Mouse (Mus musculus) CH12.LX (cell line): ENCODE measurements around the gene Fam50b. TPM values are rescaled to one million over a fixed set of nuclear protein-coding genes. Genes with fewer than 3 reads are reported as not detected.

Experiments used
- DNase-seq: peaks from one replicate; pipeline ENCODE4 v3.0.0-alpha.2; 2013; ENCODE audit errors: extremely low read depth
- H3K27ac ChIP-seq: 2 replicates; pipeline ENCODE4 v1.5.1; 2012; ENCODE audit warnings: low read depth, mild to moderate bottlenecking, control low read depth, moderate library complexity; ENCODE audit not compliant: insufficient read depth
- H3K27me3 ChIP-seq: replicated peaks from 2 replicates; pipeline ENCODE3; 2012; ENCODE audit warnings: inconsistent platforms
- H3K36me3 ChIP-seq, 2 experiments: replicated peaks in 1 of 2; 2 replicates each; pipeline versions ENCODE3 to v1.6.1; 2012; ENCODE audit warnings: inconsistent platforms in 1 of 2, low read length in 1 of 2, mild to moderate bottlenecking in 1 of 2, mixed read lengths in 1 of 2, moderate library complexity in 1 of 2; ENCODE audit not compliant: control insufficient read depth in 1 of 2, insufficient read depth in 1 of 2
- H3K4me1 ChIP-seq, 2 experiments: 2 replicates each; pipeline ENCODE4 v1.6.1; 2012; ENCODE audit warnings: inconsistent platforms in 1 of 2, moderate library complexity in 1 of 2; ENCODE audit not compliant: insufficient read depth in 2 of 2, control insufficient read depth in 1 of 2
- H3K4me2 ChIP-seq: 2 replicates; pipeline ENCODE4 v1.6.1; 2012; ENCODE audit warnings: low read depth, mild to moderate bottlenecking, control low read depth; ENCODE audit not compliant: poor library complexity, insufficient read depth, severe bottlenecking
- H3K4me3 ChIP-seq, 3 experiments: fragments of 150-350 bp in 1 of 3; sonication (generic) in 1 of 3; replicated peaks in 1 of 3; 2 replicates each; pipeline versions ENCODE3 to v1.5.1; 2011 to 2012; ENCODE audit warnings: low read depth in 2 of 3, low read length in 2 of 3, mild to moderate bottlenecking in 2 of 3, moderate library complexity in 2 of 3, control low read depth in 1 of 3, improper control_type of control experiment in 1 of 3, inconsistent platforms in 1 of 3, mixed read lengths in 1 of 3; ENCODE audit not compliant: poor library complexity in 1 of 3
- H3K79me2 ChIP-seq: replicated peaks from 2 replicates; pipeline ENCODE4 v1.6.1; 2012; ENCODE audit warnings: mild to moderate bottlenecking, moderate library complexity; ENCODE audit not compliant: control insufficient read depth, poor library complexity, insufficient read depth, severe bottlenecking; ENCODE audit errors: extremely low read depth
- H3K9ac ChIP-seq: 2 replicates; pipeline ENCODE4 v1.6.1; 2012; ENCODE audit warnings: low read depth, mild to moderate bottlenecking, control low read depth, moderate library complexity; ENCODE audit not compliant: insufficient read depth
- H3K9me3 ChIP-seq: replicated peaks from 2 replicates; pipeline ENCODE3; 2012; ENCODE audit warnings: low read length, inconsistent platforms, mixed read lengths
- BHLHE40 ChIP-seq: IDR thresholded peaks from 2 replicates; pipeline ENCODE4 v1.6.1; 2011; ENCODE audit warnings: mild to moderate bottlenecking, low read depth, low read length, improper control_type of control experiment
- CHD2 ChIP-seq: IDR thresholded peaks from 2 replicates; pipeline ENCODE4 v1.6.1; 2011; ENCODE audit warnings: low read length, improper control_type of control experiment
- CTCF ChIP-seq, 2 experiments: IDR thresholded peaks in 1 of 2; conservative IDR thresholded peaks in 1 of 2; 2 replicates each; pipeline ENCODE4 v1.5.1; 2011 to 2012; ENCODE audit warnings: low read depth in 2 of 2, low read length in 2 of 2, improper control_type of control experiment in 1 of 2, inconsistent platforms in 1 of 2, mild to moderate bottlenecking in 1 of 2, moderate library complexity in 1 of 2
- E2F4 ChIP-seq: IDR thresholded peaks from 2 replicates; pipeline ENCODE4 v1.6.1; 2011; ENCODE audit warnings: low read depth, low read length, improper control_type of control experiment; ENCODE audit not compliant: insufficient replicate concordance
- ELF1 ChIP-seq: IDR thresholded peaks from 2 replicates; pipeline ENCODE4 v1.6.1; 2014; ENCODE audit warnings: low read depth, mild to moderate bottlenecking, inconsistent platforms, low read length, improper control_type of control experiment
- IRF4 ChIP-seq: IDR thresholded peaks from 2 replicates; pipeline ENCODE4 v1.6.1; 2014; ENCODE audit warnings: low read depth, mild to moderate bottlenecking, inconsistent platforms, low read length, improper control_type of control experiment
- JUN ChIP-seq: IDR thresholded peaks from 2 replicates; pipeline ENCODE4 v1.6.1; 2011; ENCODE audit warnings: low read depth, mild to moderate bottlenecking, low read length, improper control_type of control experiment, moderate library complexity; ENCODE audit not compliant: insufficient read depth
- JUND ChIP-seq: conservative IDR thresholded peaks from 2 replicates; pipeline ENCODE4 v1.6.1; 2011; ENCODE audit warnings: low read depth, low read length, improper control_type of control experiment
- MAFK ChIP-seq: IDR thresholded peaks from 2 replicates; pipeline ENCODE4 v1.6.1; 2011; ENCODE audit warnings: low read length, improper control_type of control experiment; ENCODE audit not compliant: insufficient replicate concordance
- MAX ChIP-seq: IDR thresholded peaks from 2 replicates; pipeline ENCODE4 v1.6.1; 2011; ENCODE audit warnings: low read length, improper control_type of control experiment
- MEF2A ChIP-seq: IDR thresholded peaks from 2 replicates; pipeline ENCODE4 v1.6.1; 2014; ENCODE audit warnings: low read depth, mild to moderate bottlenecking, inconsistent platforms, low read length, improper control_type of control experiment, borderline replicate concordance
- NELFE ChIP-seq: IDR thresholded peaks from 2 replicates; pipeline ENCODE4 v1.6.1; 2011; ENCODE audit warnings: low read depth, low read length, improper control_type of control experiment
- NRF1 ChIP-seq: IDR thresholded peaks from 2 replicates; pipeline ENCODE4 v1.6.1; 2014; ENCODE audit warnings: low read depth, mild to moderate bottlenecking, inconsistent platforms, low read length, improper control_type of control experiment, moderate library complexity
- POLR2AphosphoS2 ChIP-seq: IDR thresholded peaks from 2 replicates; pipeline ENCODE4 v1.6.1; 2011; ENCODE audit warnings: low read depth, low read length, improper control_type of control experiment
- RAD21 ChIP-seq: IDR thresholded peaks from 2 replicates; pipeline ENCODE4 v1.6.1; 2011; ENCODE audit warnings: low read depth, mild to moderate bottlenecking, low read length, improper control_type of control experiment, moderate library complexity
- RCOR1 ChIP-seq: conservative IDR thresholded peaks from 2 replicates; pipeline ENCODE4 v1.6.1; 2012; ENCODE audit warnings: low read depth, mild to moderate bottlenecking, inconsistent platforms, low read length, improper control_type of control experiment
- SIN3A ChIP-seq: IDR thresholded peaks from 2 replicates; pipeline ENCODE4 v1.6.1; 2012; ENCODE audit warnings: low read length, improper control_type of control experiment, inconsistent platforms
- SMC3 ChIP-seq: IDR thresholded peaks from 2 replicates; pipeline ENCODE4 v1.6.1; 2011; ENCODE audit warnings: low read depth, low read length, improper control_type of control experiment
- TBP ChIP-seq: conservative IDR thresholded peaks from 2 replicates; pipeline ENCODE4 v1.6.1; 2011; ENCODE audit warnings: low read depth, low read length, improper control_type of control experiment
- TCF12 ChIP-seq: IDR thresholded peaks from 2 replicates; pipeline ENCODE4 v1.6.1; 2014; ENCODE audit warnings: low read depth, mild to moderate bottlenecking, inconsistent platforms, low read length, improper control_type of control experiment
- ZKSCAN1 ChIP-seq: IDR thresholded peaks from 2 replicates; pipeline ENCODE4 v1.6.1; 2012; ENCODE audit warnings: low read depth, inconsistent platforms, low read length, improper control_type of control experiment, borderline replicate concordance
- ZNF384 ChIP-seq: IDR thresholded peaks from 2 replicates; pipeline ENCODE4 v1.6.1; 2012; ENCODE audit warnings: low read depth, low read length, improper control_type of control experiment, inconsistent platforms
- dilution Hi-C: fragments of 300-500 bp; cut with MboI; formaldehyde crosslinking; loops from 2 replicates; pipeline ENCODE4 v1.14.3; 2020; ENCODE audit warnings: low sequenced_read_pairs; ENCODE audit not compliant: extremely low pct_unique_long_range_greater_than_20kb, extremely low pct_ligation_motif_present
- in situ Hi-C: fragments of 300-500 bp; cut with MboI; formaldehyde crosslinking; loops from 3 replicates; pipeline ENCODE4 v1.14.3; 2019; ENCODE audit warnings: low sequenced_read_pairs, low pct_ligation_motif_present, low pct_unique_long_range_greater_than_20kb, mixed read lengths
- polyA plus RNA-seq: library from polyadenylated mRNA; unstranded; fragments of >175 nt; gene quantifications from 2 replicates; pipeline ENCODE4 v1.2.1, GENCODE M21; 2012; ENCODE audit warnings: low read depth; ENCODE audit not compliant: insufficient read length
- total RNA-seq, 2 experiments: library from RNA; depleted of rRNA; stranded (reverse); fragments of 300-350 nt in 1 of 2; fragments of >200 nt in 1 of 2; gene quantifications; 2 replicates each; pipeline ENCODE4 v1.2.3; 2012 to 2014

Gene Fam50b
- total and polyA plus RNA-seq, 3 experiments: 0.08 to 0.24 TPM; not detected in 1

DNA sequence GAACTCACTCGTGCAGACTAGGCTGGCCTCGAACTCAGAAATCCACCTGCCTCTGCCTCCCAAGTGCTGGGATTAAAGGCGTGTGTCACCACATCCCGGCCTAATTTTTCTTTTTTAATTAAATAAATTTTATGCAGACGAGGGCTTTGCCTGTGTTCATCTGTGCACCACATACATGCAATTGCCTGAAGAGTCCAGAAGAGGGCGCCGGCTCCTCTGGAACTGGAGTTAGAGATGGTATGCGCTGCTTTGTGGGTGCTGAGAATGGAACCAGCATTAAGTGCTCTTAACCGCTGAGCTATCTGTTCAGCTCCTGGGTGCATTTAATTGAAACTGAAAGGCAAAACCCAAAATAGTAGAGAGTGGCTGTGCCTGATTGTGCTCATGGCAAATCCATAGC, 6.6 kb downstream of the Fam50b start:
- Histone ChIP-seq H3K4me1 (peaks cover 0 to 13% of the 10 kb centered on the region in 2 experiments; a peak in 2 of 4 replicates), H3K9ac (no peak overlapping the region), H3K27me3 (no peaks in the 10 kb centered on the region), H3K79me2 (no peaks in the 10 kb centered on the region), H3K4me2 (no peak overlapping the region), H3K4me3 (no peak overlapping the region), H3K27ac (no peak overlapping the region), H3K36me3 (no peaks in the 10 kb centered on the region), H3K9me3 (no peaks in the 10 kb centered on the region)
- dilution Hi-C loops: no loop called here
- peak; percentile 10 to 46; a peak in 3 of 4 replicates for TF ChIP-seq CTCF (conservative IDR thresholded peaks at IDR 0.05 in 1 of 2, IDR thresholded peaks at IDR 0.05 in 1 of 2; ENCODE audit: low read depth in 2 of 2, low read length in 2 of 2)
- TF ChIP-seq MAFK: no peak
- TF ChIP-seq SMC3: peak; percentile 12; the same call in 1 of the 2 replicates
- peak; percentile 19 for TF ChIP-seq RAD21
- in situ Hi-C loops: no loop called here
- DNase-seq: peak; percentile 17

DNA sequence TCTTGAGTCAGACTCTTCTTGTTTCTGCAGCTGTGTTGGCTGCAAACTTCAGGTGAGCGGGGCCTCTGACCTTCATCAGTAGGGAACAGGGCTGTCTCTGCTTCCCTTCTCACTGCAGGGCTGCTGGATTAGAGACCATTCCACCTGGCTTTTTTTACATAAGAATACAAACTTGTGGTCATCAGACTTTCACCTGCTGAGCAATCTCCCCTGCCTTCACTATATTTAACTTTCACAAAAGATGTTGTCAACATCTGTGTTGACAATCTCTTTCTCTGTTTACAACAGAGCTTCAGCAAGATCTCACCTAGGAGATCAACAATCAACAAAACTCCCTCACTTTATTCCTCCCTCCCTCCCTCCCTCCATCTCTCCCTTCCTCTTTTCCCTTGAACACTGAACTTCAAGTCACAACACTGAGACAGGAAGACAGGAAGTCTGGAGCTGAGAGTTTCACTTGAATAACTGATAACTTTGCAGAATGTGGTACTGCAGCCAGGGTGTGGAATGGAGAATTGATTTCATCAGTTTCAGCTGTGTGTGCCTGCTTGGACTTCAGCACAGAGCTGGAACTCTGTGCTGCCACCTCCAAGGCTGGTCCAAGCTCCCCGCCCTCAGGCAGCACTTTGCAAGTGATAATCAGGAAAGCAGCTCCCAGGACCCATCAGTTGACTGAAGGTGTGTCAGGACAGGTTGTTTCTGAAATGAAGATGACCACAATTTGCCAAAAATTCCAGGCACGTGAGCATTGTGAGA, 7.3 kb downstream of the Fam50b start:
- dilution Hi-C loops (no loop called here), in situ Hi-C loops (no loop called here)
- DNase-seq: no peak
- TF ChIP-seq JUND (no peak), MAX (no peak), MEF2A (no peak), RCOR1 (no peak), ZNF384 (no peak), ZKSCAN1 (no peak), NELFE (no peak), NRF1 (no peak), JUN (no peak), TBP (no peak), IRF4 (no peak), POLR2AphosphoS2 (no peak), MAFK (no peak), BHLHE40 (no peak), ELF1 (no peak), E2F4 (no peak), CTCF (conservative IDR thresholded peaks at IDR 0.05 in 1 of 2, IDR thresholded peaks at IDR 0.05 in 1 of 2; ENCODE audit: low read depth in 2 of 2, low read length in 2 of 2) (no peak), TCF12 (no peak), CHD2 (no peak), SIN3A (no peak)
- Histone ChIP-seq H3K27me3 (no peaks in the 10 kb centered on the region), H3K9ac (no peak overlapping the region), H3K27ac (no peak overlapping the region), H3K36me3 (no peaks in the 10 kb centered on the region), H3K79me2 (no peaks in the 10 kb centered on the region), H3K4me1 (peaks cover 0 to 13% of the 10 kb centered on the region in 2 experiments; a peak in 2 of 4 replicates), H3K9me3 (no peaks in the 10 kb centered on the region), H3K4me2 (no peak overlapping the region), H3K4me3 (no peak overlapping the region)
